Mouse (Mus musculus) testis, adult 2 months (tissue): ENCODE data around the gene Krtcap2. TPM values are rescaled to one million over a fixed set of nuclear protein-coding genes. Genes with fewer than 3 reads are reported as not detected.
A peak's percentile ranks its signal among the peaks of the same experiment; 100 is the strongest.

ENCODE experiments used
- H3K27ac ChIP-seq: fragments of 200-500 bp; 2 replicates; pipeline ENCODE4 v1.5.1; 2012; ENCODE audit warnings: low read depth, low read length; ENCODE audit not compliant: control insufficient read depth, insufficient read depth
- H3K27me3 ChIP-seq: fragments of 200-500 bp; 2 replicates; pipeline ENCODE4 v1.6.1; 2012; ENCODE audit warnings: mild to moderate bottlenecking, low read length, moderate library complexity; ENCODE audit not compliant: control insufficient read depth, insufficient read depth
- H3K36me3 ChIP-seq: fragments of 200-500 bp; 2 replicates; pipeline ENCODE4 v1.6.1; 2012; ENCODE audit warnings: mild to moderate bottlenecking, low read length; ENCODE audit not compliant: control insufficient read depth, insufficient read depth
- H3K4me1 ChIP-seq: fragments of 200-500 bp; 2 replicates; pipeline ENCODE4 v1.6.1; 2012; ENCODE audit warnings: low read length; ENCODE audit not compliant: control insufficient read depth, insufficient read depth
- H3K4me3 ChIP-seq: fragments of 200-500 bp; 2 replicates; pipeline ENCODE4 v1.5.1; 2012; ENCODE audit warnings: low read depth, mild to moderate bottlenecking, low read length, moderate library complexity, mixed read lengths; ENCODE audit not compliant: control insufficient read depth
- CTCF ChIP-seq: fragments of 200-500 bp; IDR thresholded peaks from 2 replicates; pipeline ENCODE4 v1.5.1; 2012; ENCODE audit warnings: low read depth, mild to moderate bottlenecking, inconsistent platforms, low read length, moderate library complexity; ENCODE audit not compliant: control insufficient read depth, insufficient read depth, insufficient replicate concordance
- POLR2A ChIP-seq: fragments of 200-500 bp; IDR thresholded peaks from 2 replicates; pipeline ENCODE4 v1.6.1; 2012; ENCODE audit warnings: low read depth, mild to moderate bottlenecking, inconsistent platforms, low read length, moderate library complexity; ENCODE audit not compliant: control insufficient read depth
- polyA plus RNA-seq: library from polyadenylated mRNA; depleted of rRNA; stranded (reverse); fragments of >200 nt; gene quantifications from 2 replicates; pipeline ENCODE4 v1.2.3, GENCODE M21; 2012

Gene Krtcap2
- polyA plus RNA-seq, 1 experiment: 30.7 TPM

- TF ChIP-seq POLR2A (no peak), CTCF (no peak)
- Histone ChIP-seq H3K4me3 (peak overlapping the region; percentile 89), H3K4me1 (peaks cover 20% of the 10 kb centered on the region), H3K36me3 (no peaks in the 10 kb centered on the region; the same call in 1 of the 2 replicates), H3K27me3 (no peaks in the 10 kb centered on the region), H3K27ac (no peak overlapping the region; the same call in 1 of the 2 replicates)
These were observed 20.4 kb upstream of the Krtcap2 start for GRCm38 (mm10) chr3:89225321-89225815.

DNA sequence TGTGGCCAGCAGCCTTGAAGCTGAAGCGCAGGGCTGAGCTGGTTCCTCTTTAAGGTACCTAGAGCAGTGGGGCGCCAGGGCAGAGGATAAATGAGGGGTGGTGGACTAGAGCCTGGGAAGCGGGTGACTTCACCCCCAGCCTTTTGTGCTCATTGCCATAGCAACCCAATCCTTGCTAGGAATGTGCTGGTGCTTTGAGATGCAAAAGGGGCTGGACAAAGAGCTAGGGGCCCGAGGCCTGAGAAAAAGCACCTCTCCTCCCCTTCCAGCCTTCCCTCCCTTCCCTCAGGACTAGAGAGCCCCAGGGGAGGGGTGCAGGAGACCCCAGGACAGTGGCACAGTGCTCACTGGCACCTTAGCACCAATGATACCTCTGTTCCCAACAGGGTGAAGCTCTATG is 19.8 kb upstream of the Krtcap2 start:
- TF ChIP-seq CTCF (no peak), POLR2A (no peak)
- H3K27me3 ChIP-seq: no peaks in the 10 kb centered on the region
- H3K4me1 ChIP-seq: peaks cover 20% of the 10 kb centered on the region
- peak overlapping the region; percentile 89 for H3K4me3 ChIP-seq
- H3K36me3 ChIP-seq: no peaks in the 10 kb centered on the region; the same call in 1 of the 2 replicates
- H3K27ac ChIP-seq: no peak overlapping the region; the same call in 1 of the 2 replicates

GRCm38 (mm10) chr3:89226361-89226760 is 19.4 kb upstream of the Krtcap2 start:
- H3K36me3 ChIP-seq: no peaks in the 10 kb centered on the region; the same call in 1 of the 2 replicates

GRCm38 (mm10) chr3:89226900-89227299 is 18.9 kb upstream of the Krtcap2 start, which contains the start of gene Mtx1:
Mtx1 (minus strand) TSS chr3:89227088.
- H3K4me1 ChIP-seq: peaks cover 20% of the 10 kb centered on the region
- no peak for TF ChIP-seq CTCF
- TF ChIP-seq POLR2A: no peak
- H3K4me3 ChIP-seq: peak within 1 kb of the TSS; percentile 89
- no peaks in the 10 kb centered on the region for H3K27me3 ChIP-seq
- no peaks in the 10 kb centered on the region; the same call in 1 of the 2 replicates for H3K36me3 ChIP-seq
- peak within 1 kb of the TSS; percentile 76 for H3K27ac ChIP-seq

More at GRCm38 (mm10) chr3:89226361-89226760, 19.4 kb upstream of the Krtcap2 start:
- Histone ChIP-seq H3K4me3 (peak overlapping the region; percentile 89), H3K27ac (no peak overlapping the region; the same call in 1 of the 2 replicates), H3K4me1 (peaks cover 20% of the 10 kb centered on the region), H3K27me3 (no peaks in the 10 kb centered on the region)
- TF ChIP-seq CTCF: no peak
- TF ChIP-seq POLR2A: no peak

DNA sequence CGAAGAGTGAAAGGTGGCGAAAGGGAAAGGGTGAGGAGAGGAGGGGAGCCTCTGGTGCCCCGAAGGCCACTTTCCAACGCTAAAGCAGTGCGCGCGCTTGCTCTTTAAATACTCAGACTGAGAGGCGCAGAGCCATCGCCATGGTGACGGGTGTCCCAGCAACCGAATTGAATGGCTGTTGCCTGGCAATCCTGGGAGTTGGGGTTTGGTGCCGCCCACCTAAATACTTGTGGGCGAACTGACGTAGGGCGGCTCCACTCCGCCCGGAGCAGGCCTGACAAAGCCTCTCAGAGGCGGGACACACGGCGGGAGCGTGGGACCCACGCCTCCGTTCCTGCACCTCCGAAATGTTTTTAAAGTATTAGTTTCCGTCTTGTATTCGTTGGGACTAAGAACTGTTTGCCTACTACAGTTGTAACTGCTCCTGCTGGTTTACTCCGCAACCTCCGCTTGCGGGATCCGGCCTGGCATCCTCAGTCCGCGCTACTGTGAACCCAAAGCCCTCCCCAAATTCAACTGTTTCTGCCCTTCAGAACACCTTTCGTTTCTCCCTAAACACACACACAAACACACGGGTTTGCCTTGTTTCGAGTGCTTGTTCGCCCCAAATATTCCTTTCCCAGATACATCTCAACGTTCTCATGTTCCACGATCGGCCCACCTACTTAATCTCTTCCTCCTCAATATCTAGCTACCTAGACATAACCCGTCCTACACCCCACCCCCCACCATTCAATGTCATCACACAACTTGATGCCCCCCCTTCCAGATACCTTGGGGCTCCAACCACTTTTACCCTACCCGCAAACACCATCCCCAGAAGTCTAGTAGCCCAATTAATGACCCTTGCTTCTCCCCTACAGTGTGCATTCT is 18.2 kb upstream of the Krtcap2 start:
- Histone ChIP-seq H3K4me3 (peak overlapping the region; percentile 89), H3K36me3 (no peaks in the 10 kb centered on the region; the same call in 1 of the 2 replicates), H3K27me3 (no peaks in the 10 kb centered on the region), H3K4me1 (peaks cover 20% of the 10 kb centered on the region), H3K27ac (peak overlapping the region; percentile 76)
- no peak for TF ChIP-seq CTCF
- 0 out of 2 replicates have a peak, but pooled peaks have one; percentile 52 for TF ChIP-seq POLR2A

DNA sequence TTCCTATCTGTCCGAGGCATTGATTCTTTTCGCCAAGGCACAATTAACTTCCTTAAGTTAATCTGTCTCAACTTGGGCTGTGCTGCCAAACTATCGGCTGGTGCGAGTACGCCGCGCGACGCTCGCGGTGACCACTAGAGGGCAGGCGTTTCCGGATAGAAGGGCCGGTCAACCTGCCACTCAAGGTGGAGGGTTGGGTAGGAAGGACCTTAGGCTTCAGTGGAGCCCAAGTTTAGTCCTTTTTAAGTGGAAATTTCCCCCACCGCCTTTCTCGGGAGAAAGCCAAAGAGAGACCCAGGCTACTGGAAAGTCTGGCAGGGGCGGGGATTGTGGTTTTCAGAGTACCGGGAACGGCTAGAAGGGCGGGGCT is 17.6 kb upstream of the Krtcap2 start:
- Histone ChIP-seq H3K4me1 (peaks cover 20% of the 10 kb centered on the region), H3K4me3 (peak overlapping the region; percentile 89), H3K27me3 (no peaks in the 10 kb centered on the region), H3K36me3 (no peaks in the 10 kb centered on the region), H3K27ac (peak overlapping the region; percentile 76)
- TF ChIP-seq POLR2A: peak; percentile 56; the same call in 1 of the 2 replicates
- peak; percentile 98 for TF ChIP-seq CTCF

GRCm38 (mm10) chr3:89228836-89229235 is 16.9 kb upstream of the Krtcap2 start, which contains the start of gene Muc1:
Muc1 (plus strand) TSS chr3:89229057.
- Histone ChIP-seq H3K4me3 (peak within 1 kb of the TSS; percentile 89), H3K36me3 (no peaks in the 10 kb centered on the region), H3K27me3 (no peaks in the 10 kb centered on the region), H3K4me1 (peaks cover 20% of the 10 kb centered on the region), H3K27ac (peak within 1 kb of the TSS; percentile 76)
- TF ChIP-seq CTCF: no peak
